Mouse (Mus musculus) urinary bladder, postnatal 25 days (tissue): ENCODE data around the gene Pknox1.
"Not testable (repeated sequence)": the region's sequence is repeated elsewhere in the genome, so short reads cannot be mapped to it uniquely, and the experiment has no call there.

Experiments
- DNase-seq: peaks from one replicate; pipeline ENCODE4 v3.0.0; 2022; ENCODE audit warnings: low spot score

Gene Pknox1

DNA sequence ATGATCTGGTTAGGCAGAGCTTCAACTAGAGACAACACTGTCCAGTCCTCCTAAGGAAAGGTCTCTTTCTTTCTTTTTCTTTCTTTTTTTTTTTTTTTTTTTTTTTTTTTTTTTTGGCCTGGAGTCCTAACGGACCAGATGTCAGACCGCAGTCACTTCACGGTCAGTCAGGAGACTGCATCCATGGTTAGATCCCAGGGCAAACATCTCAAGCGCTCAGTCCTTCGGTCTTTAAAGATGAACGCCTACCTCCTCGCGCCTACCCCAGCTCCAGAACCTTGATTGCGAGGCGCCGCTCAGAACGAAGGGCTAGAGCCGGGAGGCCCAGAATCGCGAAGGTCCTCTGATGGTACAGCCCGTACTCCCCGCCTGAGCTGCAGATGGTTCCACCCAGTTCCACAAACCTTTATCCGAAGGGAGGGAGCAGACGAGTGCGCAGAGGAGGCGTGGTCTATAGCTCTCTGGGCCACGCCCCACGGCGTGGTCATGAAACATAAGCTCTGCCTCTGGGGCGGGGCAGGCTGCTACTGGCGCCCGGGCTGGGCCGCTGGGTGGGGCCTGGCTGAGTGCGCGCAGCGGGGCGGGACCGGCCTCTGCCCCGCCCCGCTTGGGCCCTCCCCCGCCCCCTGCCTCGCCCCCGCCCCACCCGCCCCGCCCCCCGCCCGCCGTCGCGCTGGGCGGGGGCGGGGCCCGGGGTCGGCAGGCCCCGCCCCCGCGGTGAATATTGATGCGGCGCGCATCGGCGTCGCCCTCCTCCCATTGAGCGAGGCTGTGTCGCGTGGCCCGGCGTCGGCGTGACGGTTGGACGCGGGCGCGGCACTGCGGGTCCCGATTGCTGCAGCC is at the start of gene Pknox1:
Pknox1 (plus strand) TSS at position 720 of the 843 bp plus-strand sequence.
- DNase-seq: peak; percentile 92

DNA sequence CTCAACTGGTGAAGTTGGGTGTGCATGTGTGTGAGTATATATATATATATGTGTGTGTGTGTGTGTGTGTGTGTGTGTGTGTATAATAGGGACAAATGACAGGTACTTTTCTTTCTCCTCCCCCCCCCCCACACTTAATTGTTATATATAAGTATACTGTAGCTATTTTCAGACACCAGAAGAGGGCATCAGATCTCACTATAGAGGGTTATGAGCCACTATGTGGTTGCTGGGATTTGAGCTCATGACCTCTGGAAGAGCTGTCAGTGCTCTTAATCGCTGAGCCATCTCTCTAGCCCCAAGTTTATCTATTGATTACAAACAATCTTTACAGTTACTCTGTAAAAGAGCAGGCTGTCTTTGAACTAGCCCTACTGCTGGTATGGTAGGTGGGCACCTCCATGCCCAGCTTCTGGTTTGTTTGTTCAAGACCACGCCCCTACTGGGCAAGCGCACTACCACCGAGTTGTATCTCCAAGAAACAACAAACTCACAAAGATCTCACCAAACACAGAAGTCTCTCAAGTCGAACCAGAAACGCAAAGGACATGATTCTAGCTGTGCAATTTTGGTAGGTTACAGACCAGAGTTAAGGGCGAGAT is 45.1 kb upstream of the Pknox1 start:
- no peak for DNase-seq

DNA sequence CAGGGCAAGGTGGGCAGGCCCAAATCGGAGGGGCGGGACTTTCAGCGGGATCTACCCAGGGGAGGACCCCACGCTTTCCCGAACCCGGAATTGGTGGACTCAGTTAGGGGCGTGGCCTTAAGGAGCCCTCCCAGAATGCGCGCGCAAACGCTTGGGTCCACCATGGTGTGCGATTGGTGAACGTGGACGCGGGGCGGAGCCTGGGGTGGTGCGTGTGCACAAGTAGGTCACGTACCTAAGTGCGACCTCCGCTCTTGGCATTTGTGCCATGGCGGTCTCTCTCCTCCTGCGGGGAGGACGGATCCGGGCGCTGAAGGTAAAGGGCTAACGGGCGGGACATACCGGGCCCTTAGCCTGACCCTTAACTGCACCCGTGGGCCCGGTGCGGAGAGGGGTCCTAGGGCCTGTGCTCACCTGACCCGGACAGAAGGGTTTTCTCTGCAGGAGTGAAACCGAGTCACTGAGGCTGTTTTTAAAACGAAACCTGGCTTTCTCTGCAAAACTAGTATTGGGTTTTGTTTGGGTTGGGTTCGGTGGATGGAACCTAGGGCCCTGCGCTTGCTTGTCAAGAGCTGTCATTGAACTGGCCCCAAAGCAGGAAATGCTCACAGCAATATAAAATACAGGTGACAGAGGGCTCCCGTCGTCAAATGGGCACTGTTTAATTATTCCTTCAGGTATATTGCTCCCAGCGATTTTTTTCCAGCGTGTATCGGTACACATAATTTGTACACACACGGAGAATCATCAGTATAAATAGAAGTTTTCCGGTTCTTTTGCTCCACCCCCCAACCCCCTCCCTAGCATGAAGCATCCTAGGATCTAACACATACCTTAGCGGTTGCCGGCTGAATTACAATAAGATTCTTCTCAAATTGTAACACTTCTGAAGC is 44.3 kb upstream of the Pknox1 start, which contains the start of the genes Wdr4 and Ndufv3:
Wdr4 (minus strand) TSS at position 35 of the 893 bp plus-strand sequence.
Ndufv3 (plus strand) TSS at position 170 of the 893 bp plus-strand sequence.
- DNase-seq: peak; percentile 99

- DNase-seq: peak; percentile 23
These were observed 43.6 kb upstream of the Pknox1 start for GRCm38 (mm10) chr17:31520895-31521294.

- DNase-seq: no peak
These were observed 42.6 kb upstream of the Pknox1 start for GRCm38 (mm10) chr17:31521948-31522347.

DNA sequence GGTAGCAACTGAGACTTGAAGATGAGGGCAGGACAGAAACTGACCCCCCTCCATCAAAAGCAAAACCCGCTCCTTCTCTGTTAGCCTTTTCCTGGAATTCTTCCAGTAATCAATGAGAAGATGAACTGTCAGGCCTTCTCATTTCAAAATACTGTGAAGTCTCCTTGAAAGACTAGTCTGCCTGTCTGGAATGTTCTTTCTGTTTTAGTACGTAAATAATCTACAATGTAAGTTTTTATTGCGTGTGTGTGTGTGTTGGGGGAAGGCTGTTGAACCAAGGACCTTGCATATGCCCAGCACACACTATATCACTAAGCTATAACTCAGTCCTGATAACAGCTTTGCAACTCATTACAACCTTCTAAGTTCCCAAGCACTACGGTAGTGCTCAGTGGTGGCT is 39.4 kb upstream of the Pknox1 start:
- no peak for DNase-seq

GRCm38 (mm10) chr17:31525816-31526215 is 38.7 kb upstream of the Pknox1 start:
- DNase-seq: no peak

- DNase-seq: peak; percentile 43
These were observed 35.2 kb upstream of the Pknox1 start for GRCm38 (mm10) chr17:31529314-31529713.

DNA sequence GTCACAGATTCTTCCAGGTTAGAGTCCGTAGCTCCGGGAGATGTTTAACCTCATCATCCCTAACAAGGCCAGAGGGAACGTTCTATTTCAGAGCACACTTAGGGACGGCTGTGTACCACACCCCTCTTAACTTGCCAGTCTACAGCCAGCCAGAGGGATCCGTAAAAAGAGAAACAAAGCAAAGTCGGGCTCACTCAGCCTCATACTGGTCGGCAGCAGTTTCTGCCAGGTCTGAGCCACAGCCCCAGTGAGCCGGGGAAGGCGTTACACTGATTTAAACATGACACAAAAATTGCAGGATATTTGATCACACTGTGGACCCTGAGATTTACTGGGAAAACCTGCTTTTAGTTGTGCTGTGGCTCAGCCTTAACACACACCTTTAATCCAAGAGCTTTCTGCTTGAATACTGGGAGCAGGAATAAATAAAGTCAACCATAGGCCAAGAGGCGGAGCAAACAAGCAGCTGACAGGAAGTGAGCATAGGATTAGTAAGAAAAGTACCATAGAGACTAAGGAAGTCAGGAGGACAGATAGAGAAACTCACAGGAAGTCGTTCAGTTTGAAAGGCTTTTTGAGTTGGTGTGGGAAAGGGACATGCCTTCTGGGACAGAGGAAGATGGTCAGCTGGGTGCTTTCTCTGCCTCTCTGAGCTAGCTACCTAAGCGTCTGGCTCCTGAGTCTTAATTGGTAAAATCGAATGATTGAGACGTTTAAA is 32.9 kb upstream of the Pknox1 start:
- no peak for DNase-seq

- not testable (repeated sequence) for DNase-seq
These were observed 32.2 kb upstream of the Pknox1 start for GRCm38 (mm10) chr17:31532331-31532730.

GRCm38 (mm10) chr17:31535358-31535757 is 29.2 kb upstream of the Pknox1 start:
- no peak for DNase-seq

GRCm38 (mm10) chr17:31535871-31536629 is 28.5 kb upstream of the Pknox1 start:
- no peak for DNase-seq

GRCm38 (mm10) chr17:31540101-31540500 is 24.4 kb upstream of the Pknox1 start:
- no peak for DNase-seq

DNA sequence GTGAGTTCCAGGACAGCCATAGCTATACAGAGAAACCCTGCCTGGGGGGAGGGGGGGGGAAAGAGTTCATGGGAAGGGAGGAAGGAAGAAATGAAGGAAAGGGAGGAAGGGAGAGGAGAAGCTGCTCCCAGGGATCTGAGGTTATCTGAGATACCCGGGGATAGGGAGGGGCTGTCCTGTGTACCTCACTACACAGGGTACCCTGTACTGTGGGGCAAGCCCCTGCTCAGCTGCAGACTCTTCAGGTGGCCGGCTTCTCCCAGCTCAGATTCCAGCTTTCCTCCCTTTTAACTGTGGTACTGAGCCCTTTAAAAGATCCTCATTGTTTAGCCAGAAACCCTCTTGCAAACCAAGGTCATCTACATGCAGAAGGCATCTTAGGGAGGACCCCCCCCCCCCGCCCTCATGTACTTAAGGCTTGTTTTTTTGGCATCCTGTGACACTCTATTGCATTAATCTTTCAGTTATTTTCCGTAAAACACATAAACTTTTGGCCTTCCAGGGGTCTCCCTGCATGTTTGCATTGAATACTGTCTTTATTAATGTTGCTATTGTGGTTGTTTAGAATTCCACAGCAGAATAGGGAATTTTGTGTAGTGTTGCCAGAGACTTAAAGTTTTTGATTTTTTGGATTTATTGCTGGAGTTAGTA is 23.6 kb upstream of the Pknox1 start:
- DNase-seq: no peak

DNA sequence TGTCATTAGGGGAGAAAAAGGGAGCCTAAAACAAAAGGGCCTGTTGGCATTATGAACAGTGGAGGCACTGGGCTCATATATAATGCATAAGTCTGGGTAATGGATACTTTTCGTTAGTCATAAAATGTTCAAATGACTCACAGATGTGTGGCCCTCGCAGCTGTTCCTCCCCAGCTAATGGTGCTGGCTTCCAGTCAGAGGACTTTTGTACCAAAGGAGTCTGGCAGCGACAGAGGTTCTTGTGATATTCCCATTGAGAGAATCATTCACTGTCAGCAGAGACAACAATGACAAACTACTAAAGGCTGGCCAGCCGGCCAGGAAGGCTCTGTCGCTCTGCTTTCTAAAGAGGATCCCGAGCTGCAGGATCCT is 23.1 kb upstream of the Pknox1 start:
- DNase-seq: no peak

DNA sequence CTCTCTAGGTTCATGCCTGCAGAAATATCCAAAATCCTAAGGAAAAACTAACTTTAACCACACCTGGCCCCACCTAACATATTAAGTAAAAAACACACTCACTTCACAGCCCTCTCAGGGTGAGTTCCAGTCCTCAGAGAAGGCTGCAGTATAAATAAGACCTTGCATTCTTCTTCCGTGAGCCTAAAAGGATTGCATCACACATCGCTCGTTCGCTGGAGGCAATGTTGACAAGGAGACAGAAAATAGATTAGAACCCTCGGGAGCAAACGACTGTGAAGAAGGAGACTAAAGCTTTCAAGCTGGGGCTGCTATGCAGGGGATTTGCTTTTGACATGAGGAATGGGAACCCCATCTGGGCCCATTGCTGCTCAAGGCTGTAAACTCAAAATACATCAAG is 21.0 kb upstream of the Pknox1 start:
- DNase-seq: no peak

DNA sequence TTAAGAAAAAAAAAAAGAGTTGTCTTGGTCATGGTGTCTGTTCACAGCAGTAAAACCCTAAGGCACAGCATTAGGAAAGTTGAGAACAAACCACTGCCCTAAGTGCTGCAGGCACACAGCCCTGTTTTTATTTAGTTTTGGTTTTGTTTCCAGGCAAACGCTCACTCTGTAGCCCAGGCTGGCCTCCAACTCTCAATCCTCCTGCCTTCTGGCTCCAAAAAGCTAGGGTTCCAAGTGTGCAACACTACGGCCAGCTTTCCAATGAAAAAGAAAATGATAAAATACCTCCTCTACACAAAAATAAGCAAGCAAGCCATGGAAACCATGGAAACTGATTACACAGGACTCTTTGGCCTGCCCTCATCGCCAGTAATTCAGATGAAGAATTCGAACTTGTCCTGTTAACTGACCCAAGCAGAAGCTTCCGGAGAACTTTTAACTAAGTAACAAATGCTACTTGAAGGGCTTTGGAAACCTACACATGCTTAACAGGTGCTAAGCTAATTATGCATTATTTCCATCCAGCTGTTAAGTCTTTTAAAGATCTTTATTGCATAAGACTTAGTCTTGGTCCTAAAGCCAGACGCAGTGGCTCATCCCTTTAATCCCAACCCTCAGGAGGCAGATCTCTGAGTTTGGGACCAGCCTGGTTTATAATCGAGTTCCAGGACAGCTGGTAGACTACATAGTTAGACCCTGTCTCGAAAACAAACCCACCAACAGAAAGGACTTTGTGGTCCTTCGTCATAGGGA is 17.9 kb upstream of the Pknox1 start:
- DNase-seq: no peak

- no peak for DNase-seq
These were observed 16.6 kb upstream of the Pknox1 start for GRCm38 (mm10) chr17:31547974-31548373.

GRCm38 (mm10) chr17:31549389-31549788 is 15.1 kb upstream of the Pknox1 start:
- DNase-seq: no peak

GRCm38 (mm10) chr17:31552601-31553000 is 11.9 kb upstream of the Pknox1 start:
- not testable (repeated sequence) for DNase-seq
